Mouse (Mus musculus): ENCODE data around the gene Ccdc6. TPM values are rescaled to one million over a fixed set of nuclear protein-coding genes. Genes with fewer than 3 reads are reported as not detected.

Gene Ccdc6
- polyA plus RNA-seq, 1 experiment from 2014 or later = 22.6 TPM

GRCm38 (mm10) chr10:70186136-70186535 is 89.2 kb downstream of the Ccdc6 start:
- Histone ChIP-seq H3K9me3 (ENCODE audit: control insufficient read depth, low read length) (no peaks in the 10 kb centered on the region), H3K36me3 (ENCODE audit: control insufficient read depth, insufficient read depth, low read length) (peaks cover 17% of the 10 kb centered on the region), H3K9ac (ENCODE audit: low read length) (no peak overlapping the region), H3K27ac (replicated peaks; ENCODE audit: low read depth, low read length) (no peak overlapping the region), H3K27me3 (ENCODE audit: control insufficient read depth, insufficient read depth, low read length) (no peaks in the 10 kb centered on the region), H3K4me2 (ENCODE audit: low read depth, severe bottlenecking) (no peak overlapping the region), H3K4me3 (ENCODE audit: low read depth, low read length) (no peak overlapping the region), H3K4me1 (ENCODE audit: control insufficient read depth, insufficient read depth, low read length) (peaks cover 4% of the 10 kb centered on the region; the same call in 1 of the 2 replicates)
- WGBS = 79% methylated on average over 9 of the region's 9 CpGs
- DNase-seq (ENCODE audit: low spot score) (peak; percentile 39), ATAC-seq (ENCODE audit: insufficient number of reproducible peaks, low FRiP score, low TSS enrichment, low read depth) (0 out of 2 replicates have a peak, but pooled peaks have one; percentile 13)

- Histone ChIP-seq H3K4me1 (ENCODE audit: control insufficient read depth, insufficient read depth, low read length) (peaks cover 4% of the 10 kb centered on the region; the same call in 1 of the 2 replicates), H3K27me3 (ENCODE audit: control insufficient read depth, insufficient read depth, low read length) (no peaks in the 10 kb centered on the region), H3K4me3 (ENCODE audit: low read depth, low read length) (no peak overlapping the region), H3K4me2 (ENCODE audit: low read depth, severe bottlenecking) (no peak overlapping the region), H3K9ac (ENCODE audit: low read length) (no peak overlapping the region), H3K9me3 (ENCODE audit: control insufficient read depth, low read length) (no peaks in the 10 kb centered on the region), H3K27ac (replicated peaks; ENCODE audit: low read depth, low read length) (no peak overlapping the region), H3K36me3 (ENCODE audit: control insufficient read depth, insufficient read depth, low read length) (peaks cover 18% of the 10 kb centered on the region)
- DNase-seq (ENCODE audit: low spot score) = no peak
- WGBS = 93% methylated on average over 7 of the region's 7 CpGs
- ATAC-seq (ENCODE audit: insufficient number of reproducible peaks, low FRiP score, low TSS enrichment, low read depth) = 0 out of 2 replicates have a peak, but pooled peaks have one; percentile 13
These were observed 89.7 kb downstream of the Ccdc6 start for GRCm38 (mm10) chr10:70186586-70186985.

- WGBS = 85% methylated on average over 13 of the region's 13 CpGs
- DNase-seq (ENCODE audit: low spot score) (no peak), ATAC-seq (ENCODE audit: insufficient number of reproducible peaks, low FRiP score, low TSS enrichment, low read depth) (no peak)
- no peaks in the 10 kb centered on the region for H3K27me3 ChIP-seq (ENCODE audit: control insufficient read depth, insufficient read depth, low read length)
- no peak overlapping the region for H3K27ac ChIP-seq (replicated peaks; ENCODE audit: low read depth, low read length)
- no peak overlapping the region for H3K4me3 ChIP-seq (ENCODE audit: low read depth, low read length)
- peaks cover 20% of the 10 kb centered on the region for H3K36me3 ChIP-seq (ENCODE audit: control insufficient read depth, insufficient read depth, low read length)
- H3K9me3 ChIP-seq (ENCODE audit: control insufficient read depth, low read length) = no peaks in the 10 kb centered on the region
- H3K4me2 ChIP-seq (ENCODE audit: low read depth, severe bottlenecking) = no peak overlapping the region
- no peak overlapping the region for H3K9ac ChIP-seq (ENCODE audit: low read length)
- no peaks in the 10 kb centered on the region for H3K4me1 ChIP-seq (ENCODE audit: control insufficient read depth, insufficient read depth, low read length)
These were observed 92.9 kb downstream of the Ccdc6 start for GRCm38 (mm10) chr10:70189864-70190263.

GRCm38 (mm10) chr10:70194283-70194682 is 97.4 kb downstream of the Ccdc6 start:
- Histone ChIP-seq H3K9ac (ENCODE audit: low read length) (no peak overlapping the region), H3K4me2 (ENCODE audit: low read depth, severe bottlenecking) (no peak overlapping the region), H3K4me1 (ENCODE audit: control insufficient read depth, insufficient read depth, low read length) (no peaks in the 10 kb centered on the region), H3K9me3 (ENCODE audit: control insufficient read depth, low read length) (no peaks in the 10 kb centered on the region), H3K36me3 (ENCODE audit: control insufficient read depth, insufficient read depth, low read length) (peaks cover 6% of the 10 kb centered on the region), H3K27me3 (ENCODE audit: control insufficient read depth, insufficient read depth, low read length) (no peaks in the 10 kb centered on the region), H3K4me3 (ENCODE audit: low read depth, low read length) (no peak overlapping the region), H3K27ac (replicated peaks; ENCODE audit: low read depth, low read length) (no peak overlapping the region)
- no peak for ATAC-seq (ENCODE audit: insufficient number of reproducible peaks, low FRiP score, low TSS enrichment, low read depth)
- WGBS = 60% methylated on average over 9 of the region's 9 CpGs
- DNase-seq (ENCODE audit: low spot score) = no peak

GRCm38 (mm10) chr10:70195279-70195678 is 98.4 kb downstream of the Ccdc6 start:
- H3K4me2 ChIP-seq (ENCODE audit: low read depth, severe bottlenecking) = no peak overlapping the region
- no peak overlapping the region for H3K4me3 ChIP-seq (ENCODE audit: low read depth, low read length)
- ATAC-seq (ENCODE audit: insufficient number of reproducible peaks, low FRiP score, low TSS enrichment, low read depth) (no peak), DNase-seq (ENCODE audit: low spot score) (no peak)
- peaks cover 4% of the 10 kb centered on the region; the same call in 1 of the 2 replicates for H3K36me3 ChIP-seq (ENCODE audit: control insufficient read depth, insufficient read depth, low read length)
- no peaks in the 10 kb centered on the region for H3K4me1 ChIP-seq (ENCODE audit: control insufficient read depth, insufficient read depth, low read length)
- H3K27ac ChIP-seq (replicated peaks; ENCODE audit: low read depth, low read length) = no peak overlapping the region
- WGBS = 75% methylated on average over 7 of the region's 7 CpGs
- H3K27me3 ChIP-seq (ENCODE audit: control insufficient read depth, insufficient read depth, low read length) = no peaks in the 10 kb centered on the region
- H3K9ac ChIP-seq (ENCODE audit: low read length) = no peak overlapping the region
- H3K9me3 ChIP-seq (ENCODE audit: control insufficient read depth, low read length) = no peaks in the 10 kb centered on the region

- ATAC-seq (ENCODE audit: insufficient number of reproducible peaks, low FRiP score, low TSS enrichment, low read depth) = peak; percentile 79
These were observed 98.9 kb downstream of the Ccdc6 start for GRCm38 (mm10) chr10:70195786-70196185.

GRCm38 (mm10) chr10:70196666-70197065 is 99.7 kb downstream of the Ccdc6 start:
- ATAC-seq (ENCODE audit: insufficient number of reproducible peaks, low FRiP score, low TSS enrichment, low read depth) (no peak), DNase-seq (ENCODE audit: low spot score) (no peak)
- Histone ChIP-seq H3K27me3 (ENCODE audit: control insufficient read depth, insufficient read depth, low read length) (no peaks in the 10 kb centered on the region), H3K9me3 (ENCODE audit: control insufficient read depth, low read length) (no peaks in the 10 kb centered on the region), H3K4me3 (ENCODE audit: low read depth, low read length) (no peak overlapping the region), H3K36me3 (ENCODE audit: control insufficient read depth, insufficient read depth, low read length) (peaks cover 1% of the 10 kb centered on the region; the same call in 1 of the 2 replicates), H3K4me1 (ENCODE audit: control insufficient read depth, insufficient read depth, low read length) (no peaks in the 10 kb centered on the region), H3K27ac (replicated peaks; ENCODE audit: low read depth, low read length) (no peak overlapping the region), H3K4me2 (ENCODE audit: low read depth, severe bottlenecking) (no peak overlapping the region), H3K9ac (ENCODE audit: low read length) (no peak overlapping the region)
- WGBS = 90% methylated on average over 6 of the region's 6 CpGs

More at GRCm38 (mm10) chr10:70195786-70196185, 98.9 kb downstream of the Ccdc6 start:
- Histone ChIP-seq H3K27me3 (ENCODE audit: control insufficient read depth, insufficient read depth, low read length) (no peaks in the 10 kb centered on the region), H3K9me3 (ENCODE audit: control insufficient read depth, low read length) (no peaks in the 10 kb centered on the region), H3K4me3 (ENCODE audit: low read depth, low read length) (no peak overlapping the region), H3K27ac (replicated peaks; ENCODE audit: low read depth, low read length) (no peak overlapping the region), H3K9ac (ENCODE audit: low read length) (no peak overlapping the region), H3K36me3 (ENCODE audit: control insufficient read depth, insufficient read depth, low read length) (peaks cover 4% of the 10 kb centered on the region; the same call in 1 of the 2 replicates), H3K4me1 (ENCODE audit: control insufficient read depth, insufficient read depth, low read length) (no peaks in the 10 kb centered on the region), H3K4me2 (ENCODE audit: low read depth, severe bottlenecking) (no peak overlapping the region)
- WGBS = 44% methylated on average over 7 of the region's 7 CpGs
- peak; percentile 46 for DNase-seq (ENCODE audit: low spot score)

GRCm38 (mm10) chr10:70197601-70198000 is 100.7 kb downstream of the Ccdc6 start:
- no peak overlapping the region for H3K27ac ChIP-seq (replicated peaks; ENCODE audit: low read depth, low read length)
- no peak overlapping the region for H3K4me3 ChIP-seq (ENCODE audit: low read depth, low read length)
- H3K36me3 ChIP-seq (ENCODE audit: control insufficient read depth, insufficient read depth, low read length) = no peaks in the 10 kb centered on the region
- no peak for DNase-seq (ENCODE audit: low spot score)
- no peak for ATAC-seq (ENCODE audit: insufficient number of reproducible peaks, low FRiP score, low TSS enrichment, low read depth)
- 90% methylated on average over 2 of the region's 2 CpGs for WGBS
- no peaks in the 10 kb centered on the region for H3K4me1 ChIP-seq (ENCODE audit: control insufficient read depth, insufficient read depth, low read length)
- H3K4me2 ChIP-seq (ENCODE audit: low read depth, severe bottlenecking) = no peak overlapping the region
- H3K9me3 ChIP-seq (ENCODE audit: control insufficient read depth, low read length) = no peaks in the 10 kb centered on the region
- H3K9ac ChIP-seq (ENCODE audit: low read length) = no peak overlapping the region
- H3K27me3 ChIP-seq (ENCODE audit: control insufficient read depth, insufficient read depth, low read length) = no peaks in the 10 kb centered on the region

GRCm38 (mm10) chr10:70198012-70198411 is 101.1 kb downstream of the Ccdc6 start:
- Histone ChIP-seq H3K4me3 (ENCODE audit: low read depth, low read length) (no peak overlapping the region), H3K36me3 (ENCODE audit: control insufficient read depth, insufficient read depth, low read length) (no peaks in the 10 kb centered on the region), H3K4me1 (ENCODE audit: control insufficient read depth, insufficient read depth, low read length) (no peaks in the 10 kb centered on the region), H3K9me3 (ENCODE audit: control insufficient read depth, low read length) (no peaks in the 10 kb centered on the region), H3K4me2 (ENCODE audit: low read depth, severe bottlenecking) (no peak overlapping the region), H3K27ac (replicated peaks; ENCODE audit: low read depth, low read length) (no peak overlapping the region), H3K27me3 (ENCODE audit: control insufficient read depth, insufficient read depth, low read length) (no peaks in the 10 kb centered on the region), H3K9ac (ENCODE audit: low read length) (no peak overlapping the region)
- 81% methylated on average over 6 of the region's 6 CpGs for WGBS
- ATAC-seq (ENCODE audit: insufficient number of reproducible peaks, low FRiP score, low TSS enrichment, low read depth) (no peak), DNase-seq (ENCODE audit: low spot score) (no peak)
